Comparison of ENCODE assay signal across 8 mouse cellular contexts in the genomic region with DNA sequence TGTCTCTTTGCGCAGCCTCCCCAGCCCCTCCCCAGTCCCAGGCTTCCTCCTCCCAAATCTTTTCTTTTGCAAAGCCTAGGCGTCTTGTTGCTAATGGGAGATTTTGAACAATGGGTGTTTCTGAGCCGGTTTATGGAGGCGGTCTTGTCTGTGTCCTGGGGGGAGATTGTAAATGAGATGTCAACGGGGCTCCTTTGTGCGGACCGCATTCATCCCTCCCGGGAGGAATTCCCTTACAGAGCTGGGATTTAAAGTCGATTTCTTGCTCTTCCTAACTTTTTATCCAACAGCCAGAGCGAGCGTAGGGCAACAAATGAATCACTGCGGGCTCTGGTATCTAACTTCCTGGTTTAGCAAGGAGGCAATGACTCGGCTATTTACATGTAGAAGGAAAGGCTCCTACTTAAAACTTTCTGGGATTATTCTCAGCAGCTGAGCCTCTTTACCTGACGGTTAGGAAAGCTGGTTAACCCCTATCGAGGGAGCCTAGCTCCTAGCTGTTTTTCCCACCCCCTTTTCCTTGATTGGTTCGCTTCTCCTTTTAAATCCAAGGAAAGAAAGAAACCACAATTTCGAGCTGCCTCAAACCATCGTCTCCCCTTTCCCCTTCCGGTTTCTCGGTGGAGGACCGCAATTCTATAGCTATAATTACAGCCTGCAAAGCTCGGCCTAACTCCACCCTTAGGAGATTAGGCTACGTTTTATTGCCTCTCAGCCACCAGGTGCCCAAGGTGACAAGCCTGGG.
DNase-seq lines count a peak whose midpoint lies in the region; ATAC-seq lines count a peak whose summit lies in the region.

No protein-coding gene starts in this region.

- H3K27ac ChIP-seq in forebrain, embryonic 15.5 days (replicated peaks): no peak overlapping the region

- H3K9me3 ChIP-seq in forebrain, embryonic 15.5 days: no peaks in the 10 kb centered on the region

- H3K9ac ChIP-seq in forebrain, embryonic 15.5 days (replicated peaks): peak overlapping the region; percentile 10; the same call in 1 of the 2 replicates

- under 1% methylated on average over 23 of the region's 23 CpGs for WGBS in forebrain, embryonic 15.5 days

- H3K27me3 ChIP-seq in forebrain, embryonic 15.5 days: peaks cover 9% of the 10 kb centered on the region; the same call in 1 of the 2 replicates
- no peaks in the 10 kb centered on the region for H3K27me3 ChIP-seq in splenic B cell, adult 2 months (ENCODE audit: control insufficient read depth, insufficient read depth, low read length, poor library complexity, severe bottlenecking)

- H3K4me2 ChIP-seq in forebrain, embryonic 15.5 days (replicated peaks): peak overlapping the region; percentile 49

- peak; percentile 32 for DNase-seq in A20 (ENCODE audit: low read depth, low spot score)
- DNase-seq in Muller cell, postnatal 12 days (ENCODE audit: inconsistent ontology term): peak; percentile 81
- DNase-seq in lung, postnatal 10 days: peak; percentile 61
- DNase-seq in splenic B cell, adult 2 months (ENCODE audit: low read depth, low spot score): peak; percentile 21
- no peak for DNase-seq in frontal cortex, postnatal 14 days (ENCODE audit: low spot score in 2 of 2)
- no peak for DNase-seq in thymus, postnatal 25 days

- ATAC-seq in forebrain, embryonic 15.5 days (replicated peaks): no peak; the same call in 1 of the 2 replicates
- ATAC-seq in inflammation-experienced regulatory T-cells, adult 6 months: peak; percentile 44

- H3K36me3 ChIP-seq in forebrain, embryonic 15.5 days: no peaks in the 10 kb centered on the region
- H3K36me3 ChIP-seq in splenic B cell, adult 2 months (ENCODE audit: control insufficient read depth, insufficient read depth, low read length, poor library complexity, severe bottlenecking): no peaks in the 10 kb centered on the region

- peaks cover 25% of the 10 kb centered on the region for H3K4me1 ChIP-seq in forebrain, embryonic 15.5 days

- H3K4me3 ChIP-seq in forebrain, embryonic 15.5 days: peak overlapping the region; percentile 32

Comparison
In these comparisons a context has a peak if more than half of its experiments do, and no peak if none do; other contexts are left out.
1. DNase-seq: peak in A20 (single experiment), Muller cell, postnatal 12 days (single experiment), lung, postnatal 10 days (single experiment) and splenic B cell, adult 2 months (single experiment); none in frontal cortex, postnatal 14 days (0 of 2) and thymus, postnatal 25 days (single experiment).